Mouse (Mus musculus): ENCODE data around the gene Krtap5-2.
"Not testable (repeated sequence)": the region's sequence is repeated elsewhere in the genome, so short reads cannot be mapped to it uniquely, and the experiment has no call there.

Krtap5-2 gene

GRCm38 (mm10) chr7:142175905-142176304 lies at the start of gene Krtap5-2:
Krtap5-2 (minus strand) TSS chr7:142176005.
- DNase-seq (ENCODE audit: extremely low spot score, low spot score): not testable (repeated sequence)

GRCm38 (mm10) chr7:142224518-142224917 lies 48.7 kb upstream of the Krtap5-2 start:
- no peak for DNase-seq (ENCODE audit: extremely low spot score, low spot score)

GRCm38 (mm10) chr7:142212136-142212535 lies 36.3 kb upstream of the Krtap5-2 start:
- not testable (repeated sequence) for DNase-seq (ENCODE audit: extremely low spot score, low spot score)

GRCm38 (mm10) chr7:142211559-142211958 lies 35.8 kb upstream of the Krtap5-2 start, which contains the start of gene Gm7579:
Gm7579 (plus strand) TSS chr7:142211859.
- DNase-seq (ENCODE audit: extremely low spot score, low spot score): no peak

GRCm38 (mm10) chr7:142206891-142207290 lies 31.1 kb upstream of the Krtap5-2 start:
- DNase-seq (ENCODE audit: extremely low spot score, low spot score): not testable (repeated sequence)

GRCm38 (mm10) chr7:142205488-142205887 lies 29.7 kb upstream of the Krtap5-2 start:
- no peak for DNase-seq (ENCODE audit: extremely low spot score, low spot score)

- no peak for DNase-seq (ENCODE audit: extremely low spot score, low spot score)
Observed at GRCm38 (mm10) chr7:142201064-142201463, 25.3 kb upstream of the Krtap5-2 start, which contains the start of gene Krtap5-3. Krtap5-3 (plus strand) TSS chr7:142201364.

- no peak for DNase-seq (ENCODE audit: extremely low spot score, low spot score)
Observed at GRCm38 (mm10) chr7:142198748-142199147, 22.9 kb upstream of the Krtap5-2 start.

GRCm38 (mm10) chr7:142190289-142190688 lies 14.5 kb upstream of the Krtap5-2 start, which contains the start of gene Gm10153:
Gm10153 (minus strand) TSS chr7:142190389.
- DNase-seq (ENCODE audit: extremely low spot score, low spot score): no peak

- DNase-seq (ENCODE audit: extremely low spot score, low spot score): no peak
Observed at GRCm38 (mm10) chr7:142188156-142188555, 12.4 kb upstream of the Krtap5-2 start.

- DNase-seq (ENCODE audit: extremely low spot score, low spot score): no peak
Observed at GRCm38 (mm10) chr7:142181021-142181420, 5.2 kb upstream of the Krtap5-2 start.

GRCm38 (mm10) chr7:142178685-142179084 lies 2.9 kb upstream of the Krtap5-2 start:
- no peak for DNase-seq (ENCODE audit: extremely low spot score, low spot score)

GRCm38 (mm10) chr7:142169836-142170235 lies 6.0 kb downstream of the Krtap5-2 start:
- DNase-seq (ENCODE audit: extremely low spot score, low spot score): no peak

- DNase-seq (ENCODE audit: extremely low spot score, low spot score): not testable (repeated sequence)
Observed at GRCm38 (mm10) chr7:142165639-142166038, 10.2 kb downstream of the Krtap5-2 start, which contains the start of gene Gm4553. Gm4553 (minus strand) TSS chr7:142165739.

- no peak for DNase-seq (ENCODE audit: extremely low spot score, low spot score)
Observed at GRCm38 (mm10) chr7:142159366-142159765, 16.4 kb downstream of the Krtap5-2 start.

GRCm38 (mm10) chr7:142157013-142157412 lies 18.8 kb downstream of the Krtap5-2 start, which contains the start of gene Gm29735:
Gm29735 (minus strand) TSS chr7:142157113.
- not testable (repeated sequence) for DNase-seq (ENCODE audit: extremely low spot score, low spot score)

GRCm38 (mm10) chr7:142155308-142155707 lies 20.5 kb downstream of the Krtap5-2 start:
- no peak for DNase-seq (ENCODE audit: extremely low spot score, low spot score)

- DNase-seq (ENCODE audit: extremely low spot score, low spot score): no peak
Observed at GRCm38 (mm10) chr7:142152191-142152590, 23.6 kb downstream of the Krtap5-2 start.

- no peak for DNase-seq (ENCODE audit: extremely low spot score, low spot score)
Observed at GRCm38 (mm10) chr7:142148633-142149032, 27.2 kb downstream of the Krtap5-2 start.

GRCm38 (mm10) chr7:142146033-142146432 lies 29.8 kb downstream of the Krtap5-2 start:
- DNase-seq (ENCODE audit: extremely low spot score, low spot score): peak; percentile 35

GRCm38 (mm10) chr7:142145413-142145940 lies 30.3 kb downstream of the Krtap5-2 start:
- no peak for DNase-seq (ENCODE audit: extremely low spot score, low spot score)

GRCm38 (mm10) chr7:142144507-142144906 lies 31.3 kb downstream of the Krtap5-2 start, which contains the start of gene Gm45337:
Gm45337 (minus strand) TSS chr7:142144607.
- DNase-seq (ENCODE audit: extremely low spot score, low spot score): no peak

- not testable (repeated sequence) for DNase-seq (ENCODE audit: extremely low spot score, low spot score)
Observed at GRCm38 (mm10) chr7:142143506-142144010, 32.2 kb downstream of the Krtap5-2 start.

All from neural tube, embryonic 10.5 days (tissue).